Mouse (Mus musculus) liver, adult 2 months (tissue): ENCODE measurements around the gene Gast.

Source experiments
- CTCF ChIP-seq: fragments of 200-500 bp; IDR thresholded peaks from 2 replicates; pipeline ENCODE4 v1.5.1; 2011; ENCODE audit warnings: low read depth, low read length, control low read depth
- POLR2A ChIP-seq: fragments of 200-500 bp; IDR thresholded peaks from 2 replicates; pipeline ENCODE4 v1.6.1; 2011; ENCODE audit warnings: low read length, control low read depth; ENCODE audit not compliant: insufficient read depth; ENCODE audit errors: extremely low read depth

DNA sequence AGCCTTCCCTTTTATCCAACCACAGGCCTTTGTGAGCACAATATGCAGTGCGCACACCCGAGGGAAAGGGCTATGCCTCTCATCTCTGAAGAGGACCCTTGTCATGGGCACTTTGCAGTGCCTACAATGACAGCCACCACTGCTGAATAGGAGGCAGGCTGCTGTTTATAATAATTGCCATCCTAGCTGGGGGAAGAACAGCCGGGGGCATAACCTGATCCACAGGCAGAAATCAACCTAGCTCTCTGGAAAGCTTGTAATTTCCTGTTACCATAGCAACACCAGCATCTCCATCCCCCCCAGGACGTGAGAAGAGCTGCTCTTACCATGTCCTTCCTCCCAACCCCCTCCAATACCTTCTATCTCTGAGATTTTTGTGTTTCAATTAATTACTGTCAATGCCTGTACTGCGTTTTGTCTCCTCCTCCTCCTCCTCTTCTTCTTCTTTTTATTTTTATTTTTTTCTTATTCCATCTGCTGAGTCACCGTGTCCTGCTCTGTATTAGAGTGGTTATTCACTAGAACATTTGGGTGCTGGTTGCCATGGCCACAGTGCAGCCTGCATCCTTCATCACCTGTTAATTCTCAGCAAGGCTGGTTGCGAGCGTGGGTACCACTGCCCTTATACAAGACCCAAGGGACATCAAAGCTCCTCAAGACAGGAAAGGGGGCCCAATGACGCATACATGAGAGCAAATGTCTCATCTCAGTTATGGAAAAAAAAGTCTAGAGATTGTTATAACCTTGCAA, 1.3 kb upstream of the Gast start:
- TF ChIP-seq CTCF (no peak), POLR2A (no peak)
